Mouse (Mus musculus) stomach, postnatal 0 days (tissue): ENCODE measurements around the gene Cend1.

ENCODE experiments used
- CTCF ChIP-seq: IDR thresholded peaks from 2 replicates; pipeline ENCODE4 v1.5.1; 2016; ENCODE audit warnings: antibody characterized with exemption, low read depth, mild to moderate bottlenecking, moderate library complexity
- EP300 ChIP-seq: optimal IDR thresholded peaks from 2 replicates; pipeline ENCODE3; 2016; ENCODE audit warnings: antibody characterized with exemption

DNA sequence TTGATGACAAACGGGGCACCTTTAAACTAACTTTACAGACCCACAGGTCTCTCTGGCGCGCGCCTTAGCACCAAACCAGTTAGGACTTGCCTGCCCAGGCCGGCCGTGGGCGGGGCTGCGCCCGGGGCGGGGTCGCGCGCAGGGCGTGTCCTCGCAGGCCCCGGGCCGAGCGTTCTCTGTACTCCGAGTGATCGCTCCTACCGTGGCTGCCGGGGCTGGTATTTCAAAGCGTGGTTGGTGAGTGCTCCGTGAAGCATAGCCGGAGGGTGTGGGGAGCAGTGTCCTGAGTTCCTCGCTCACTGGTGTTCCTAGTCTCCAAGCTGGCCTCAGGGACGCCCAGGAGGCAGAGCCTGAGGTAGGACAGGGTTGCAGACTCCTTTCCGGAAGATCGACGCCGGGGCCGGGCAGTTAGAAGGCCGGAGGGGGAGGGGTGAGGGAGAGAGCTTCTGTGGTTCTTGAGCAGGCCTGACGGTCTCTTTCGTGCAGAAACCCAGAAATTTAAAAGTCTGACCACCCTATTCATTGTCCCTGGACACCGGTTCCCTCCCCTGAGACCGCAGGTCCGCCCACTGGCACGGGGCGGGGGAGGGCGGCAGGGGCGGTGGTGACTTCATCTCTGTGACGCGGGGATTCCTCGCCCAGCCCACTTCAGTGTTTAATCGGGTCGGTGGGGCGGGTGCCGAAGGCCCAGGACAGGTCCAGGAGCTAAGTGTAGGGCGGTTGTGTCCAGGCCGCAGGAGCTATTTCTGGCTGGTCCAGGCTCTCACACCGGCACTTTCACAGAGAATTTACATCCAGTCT lies 38.1 kb upstream of the Cend1 start, which contains the start of gene Cd151:
- TF ChIP-seq EP300 = no peak
- no peak for TF ChIP-seq CTCF
